Mouse (Mus musculus) kidney, postnatal 0 days (tissue): ENCODE results near the gene Mgat4a. TPM values are rescaled to one million over a fixed set of nuclear protein-coding genes. Genes with fewer than 3 reads are reported as not detected.
A peak's percentile ranks its signal among the peaks of the same experiment; 100 is the strongest.

Source experiments
- ATAC-seq: fragments of 200-750 bp; cut with Nextera tagmentation; replicated peaks from 2 replicates; pipeline ENCODE4 v1.8.0; 2017; ENCODE audit warnings: low read depth, moderate number of reproducible peaks, moderate TSS enrichment, moderate library complexity; ENCODE audit not compliant: low FRiP score
- DNase-seq: peaks from one replicate; pipeline ENCODE4 v3.0.0-alpha.2; 2016; ENCODE audit warnings: low spot score
- H3K27ac ChIP-seq: fragments of 300-500 bp; sonication (generic); 2 replicates; pipeline ENCODE4 v1.5.1; 2014; ENCODE audit warnings: mild to moderate bottlenecking
- H3K27me3 ChIP-seq: fragments of 300-500 bp; sonication (generic); 2 replicates; pipeline ENCODE4 v1.6.1; 2014; ENCODE audit warnings: low read length, mixed read lengths; ENCODE audit not compliant: insufficient read depth
- H3K36me3 ChIP-seq: fragments of 300-500 bp; sonication (generic); 2 replicates; pipeline ENCODE4 v1.6.1; 2014; ENCODE audit warnings: low read length, mixed read lengths; ENCODE audit not compliant: insufficient read depth
- H3K4me1 ChIP-seq: fragments of 300-500 bp; sonication (generic); replicated peaks from 2 replicates; pipeline ENCODE4 v1.6.1; 2014; ENCODE audit warnings: antibody characterized with exemption, low read length, mixed read lengths; ENCODE audit not compliant: insufficient read depth
- H3K4me2 ChIP-seq: fragments of 300-500 bp; sonication (generic); 2 replicates; pipeline ENCODE4 v1.6.1; 2014; ENCODE audit warnings: mild to moderate bottlenecking, low read length, moderate library complexity, mixed read lengths
- H3K4me3 ChIP-seq: fragments of 300-500 bp; sonication (generic); replicated peaks from 2 replicates; pipeline ENCODE4 v1.5.1; 2014; ENCODE audit warnings: low read depth, low read length
- H3K9ac ChIP-seq: fragments of 300-500 bp; sonication (generic); 2 replicates; pipeline ENCODE4 v1.6.1; 2014; ENCODE audit warnings: low read depth, low read length
- H3K9me3 ChIP-seq: fragments of 300-500 bp; sonication (generic); replicated peaks from 2 replicates; pipeline ENCODE4 v1.6.1; 2016; ENCODE audit warnings: low read length, inconsistent platforms, mixed read lengths
- CTCF ChIP-seq: IDR thresholded peaks from 2 replicates; pipeline ENCODE4 v1.5.1; 2016; ENCODE audit warnings: antibody characterized with exemption, low read depth, mild to moderate bottlenecking, moderate library complexity
- WGBS: fragments of 180-500 bp; shearing (Covaris S2); extraction: QIAGEN DNeasy Blood & Tissue Kit; methylation state at CpG from one replicate; pipeline ENCODE4 v1.1.7; 2014; 5-methylcytosine and 5-hydroxymethylcytosine counted together
- polyA plus RNA-seq: library from polyadenylated mRNA; unstranded; fragments of >200 nt; fragmentation: Nextera tagmentation; extraction: Ambion mirVana; gene quantifications from 2 replicates; pipeline ENCODE4 v1.2.1, GENCODE M21; 2015

The Mgat4a gene
- polyA plus RNA-seq, 1 experiment from 2014 or later = 8.3 TPM

GRCm38 (mm10) chr1:37473251-37473650 is 67.6 kb downstream of the Mgat4a start:
- no peak for TF ChIP-seq CTCF

GRCm38 (mm10) chr1:37471179-37472148 is 69.4 kb downstream of the Mgat4a start:
- H3K36me3 ChIP-seq = no peaks in the 10 kb centered on the region
- H3K9ac ChIP-seq = no peak overlapping the region
- ATAC-seq (no peak), DNase-seq (peak; percentile 10)
- peak; percentile 54 for TF ChIP-seq CTCF
- no peaks in the 10 kb centered on the region for H3K4me1 ChIP-seq
- no peak overlapping the region for H3K4me3 ChIP-seq
- no peak overlapping the region for H3K27ac ChIP-seq
- no peak overlapping the region for H3K4me2 ChIP-seq
- WGBS = 74% methylated on average over 6 of the region's 6 CpGs
- H3K9me3 ChIP-seq = no peaks in the 10 kb centered on the region
- no peaks in the 10 kb centered on the region for H3K27me3 ChIP-seq

More at GRCm38 (mm10) chr1:37473251-37473650, 67.6 kb downstream of the Mgat4a start:
- Histone ChIP-seq H3K4me1 (no peaks in the 10 kb centered on the region), H3K36me3 (no peaks in the 10 kb centered on the region), H3K9me3 (no peaks in the 10 kb centered on the region), H3K4me3 (no peak overlapping the region), H3K27me3 (no peaks in the 10 kb centered on the region), H3K9ac (no peak overlapping the region), H3K27ac (no peak overlapping the region), H3K4me2 (no peak overlapping the region)
- no peak for DNase-seq
- ATAC-seq = no peak
- 82% methylated on average over 10 of the region's 10 CpGs for WGBS

GRCm38 (mm10) chr1:37469007-37469406 is 71.8 kb downstream of the Mgat4a start:
- Histone ChIP-seq H3K27me3 (no peaks in the 10 kb centered on the region), H3K4me2 (no peak overlapping the region), H3K4me1 (no peaks in the 10 kb centered on the region), H3K27ac (no peak overlapping the region), H3K9me3 (no peaks in the 10 kb centered on the region), H3K36me3 (no peaks in the 10 kb centered on the region), H3K9ac (no peak overlapping the region), H3K4me3 (no peak overlapping the region)
- WGBS = 93% methylated on average over 5 of the region's 5 CpGs
- no peak for TF ChIP-seq CTCF
- ATAC-seq = no peak
- no peak for DNase-seq

- no peak for TF ChIP-seq CTCF
- Histone ChIP-seq H3K27me3 (no peaks in the 10 kb centered on the region), H3K9ac (no peak overlapping the region), H3K9me3 (no peaks in the 10 kb centered on the region), H3K4me3 (no peak overlapping the region), H3K36me3 (no peaks in the 10 kb centered on the region), H3K4me1 (no peaks in the 10 kb centered on the region), H3K4me2 (no peak overlapping the region), H3K27ac (no peak overlapping the region)
- ATAC-seq = no peak
- DNase-seq = no peak
- 90% methylated on average over 4 of the region's 4 CpGs for WGBS
These were observed 73.0 kb downstream of the Mgat4a start for GRCm38 (mm10) chr1:37467806-37468205.

- DNase-seq (no peak), ATAC-seq (no peak)
- no peak overlapping the region for H3K4me2 ChIP-seq
- H3K36me3 ChIP-seq = no peaks in the 10 kb centered on the region
- WGBS = 87% methylated on average over 3 of the region's 3 CpGs
- no peak overlapping the region for H3K4me3 ChIP-seq
- H3K9me3 ChIP-seq = no peaks in the 10 kb centered on the region
- H3K4me1 ChIP-seq = no peaks in the 10 kb centered on the region
- H3K9ac ChIP-seq = no peak overlapping the region
- no peaks in the 10 kb centered on the region for H3K27me3 ChIP-seq
- TF ChIP-seq CTCF = peak; percentile 46; the same call in 1 of the 2 replicates
- no peak overlapping the region for H3K27ac ChIP-seq
These were observed 74.4 kb downstream of the Mgat4a start for GRCm38 (mm10) chr1:37466322-37466995.

GRCm38 (mm10) chr1:37464878-37465452 is 75.9 kb downstream of the Mgat4a start:
- 85% methylated on average over 10 of the region's 10 CpGs for WGBS
- Histone ChIP-seq H3K4me2 (no peak overlapping the region), H3K36me3 (no peaks in the 10 kb centered on the region), H3K27me3 (no peaks in the 10 kb centered on the region), H3K4me1 (no peaks in the 10 kb centered on the region), H3K9ac (no peak overlapping the region), H3K4me3 (no peak overlapping the region), H3K27ac (no peak overlapping the region), H3K9me3 (no peaks in the 10 kb centered on the region)
- no peak for TF ChIP-seq CTCF
- DNase-seq (no peak), ATAC-seq (no peak)
